Mouse (Mus musculus) layer of hippocampus, postnatal 25 days (tissue): Measurements from ENCODE around the gene Plekhg5. TPM values are rescaled to one million over a fixed set of nuclear protein-coding genes. Genes with fewer than 3 reads are reported as not detected.

Experiments used
- DNase-seq, 2 experiments: peaks; one replicate each; pipeline ENCODE4 v3.0.0; 2022; ENCODE audit warnings: mixed read lengths in 2 of 2, low spot score in 1 of 2; ENCODE audit errors: extremely low spot score in 1 of 2
- total RNA-seq, 2 experiments: library from RNA; stranded (reverse); gene quantifications; 2 replicates each; pipeline ENCODE4 v1.2.3; 2021

The Plekhg5 gene
- total RNA-seq, 2 experiments from 2014 or later: 128 to 173 TPM

DNA sequence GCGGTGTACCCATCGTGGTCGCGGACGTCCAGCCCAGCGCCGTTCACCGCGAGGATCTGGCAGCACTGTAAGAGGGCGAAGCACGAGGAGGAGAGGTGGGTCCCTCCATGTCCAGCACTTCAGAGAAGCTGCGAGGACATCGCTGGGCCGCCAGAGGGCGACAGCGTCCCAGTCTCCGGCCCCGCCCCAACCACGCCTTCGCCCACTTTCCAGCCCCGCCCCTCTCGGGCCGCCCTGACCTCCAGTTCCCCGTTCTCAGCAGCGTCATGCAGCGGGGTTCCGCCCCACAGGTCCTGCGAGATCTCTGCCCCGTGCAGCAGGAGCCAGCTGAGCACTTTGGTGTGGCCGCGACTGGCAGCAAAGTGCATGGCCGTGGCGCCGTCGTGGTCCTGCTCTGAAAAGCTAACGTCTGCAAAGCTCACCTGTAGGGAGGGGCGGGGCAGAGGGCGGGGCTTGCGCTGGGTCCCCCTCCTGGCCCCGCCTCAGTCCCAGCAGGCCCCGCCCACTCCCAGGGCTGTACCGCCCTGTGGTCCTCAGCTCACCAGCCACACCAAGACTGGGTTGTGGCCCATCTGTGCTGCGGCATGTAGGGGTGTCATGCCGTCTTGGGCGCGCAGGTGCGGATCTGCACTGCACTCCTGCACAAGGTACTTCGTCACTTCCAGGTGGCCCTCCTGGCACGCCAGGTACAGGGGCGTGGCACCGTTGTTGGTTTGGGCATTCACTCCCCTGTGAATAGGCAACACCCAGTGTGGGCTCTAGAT is 66.4 kb downstream of the Plekhg5 start:
- peak; percentile 65 to 71 for DNase-seq

DNA sequence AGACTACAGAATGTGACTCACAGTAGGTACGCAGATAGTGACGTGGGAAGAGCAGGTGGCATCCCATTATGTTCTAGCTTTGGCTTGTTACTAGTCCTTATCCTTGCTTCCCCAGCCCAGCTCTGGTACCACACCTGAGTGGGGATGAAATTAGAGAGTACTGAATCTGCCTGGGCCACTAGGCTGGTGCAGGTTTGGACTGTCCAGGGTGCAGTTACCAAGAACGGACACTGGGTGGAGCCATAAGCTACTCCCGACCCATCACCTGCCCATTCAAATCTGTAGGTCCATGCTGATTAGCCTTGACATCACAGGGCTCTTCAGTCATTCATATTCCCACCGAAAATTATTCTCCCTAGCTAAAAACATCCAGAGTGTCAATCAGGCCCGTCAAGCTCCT is 68.1 kb downstream of the Plekhg5 start:
- DNase-seq: no peak

DNA sequence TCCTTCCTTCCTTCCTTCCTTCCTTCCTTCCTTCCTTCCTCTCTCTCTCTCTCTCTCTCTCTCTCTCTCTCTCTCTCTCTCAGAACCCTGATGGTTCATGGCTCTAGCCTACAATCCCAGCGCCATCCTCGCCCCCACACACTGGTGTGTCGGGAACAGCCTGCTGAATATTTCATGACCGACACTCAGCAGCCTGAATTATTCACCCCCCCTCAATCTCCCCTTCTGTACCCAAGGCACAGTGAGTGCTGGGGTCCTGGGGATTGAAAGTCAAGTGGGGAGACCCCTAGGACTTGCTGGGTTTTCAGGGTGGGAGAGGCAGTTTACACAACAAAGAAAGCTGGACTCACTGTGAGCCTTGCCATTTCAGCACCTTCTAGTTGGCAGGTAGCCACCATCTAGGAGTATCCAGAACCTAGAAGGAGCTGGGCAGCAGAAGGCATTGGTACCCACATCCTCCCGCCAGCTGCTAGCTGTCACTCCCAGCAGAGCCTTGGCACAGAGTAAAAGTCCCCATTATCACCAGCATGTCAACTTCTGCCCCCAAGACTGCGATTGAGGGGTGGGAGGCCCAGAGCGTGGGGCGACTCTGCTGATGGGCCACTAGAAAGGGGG is 69.3 kb downstream of the Plekhg5 start:
- DNase-seq: no peak

DNA sequence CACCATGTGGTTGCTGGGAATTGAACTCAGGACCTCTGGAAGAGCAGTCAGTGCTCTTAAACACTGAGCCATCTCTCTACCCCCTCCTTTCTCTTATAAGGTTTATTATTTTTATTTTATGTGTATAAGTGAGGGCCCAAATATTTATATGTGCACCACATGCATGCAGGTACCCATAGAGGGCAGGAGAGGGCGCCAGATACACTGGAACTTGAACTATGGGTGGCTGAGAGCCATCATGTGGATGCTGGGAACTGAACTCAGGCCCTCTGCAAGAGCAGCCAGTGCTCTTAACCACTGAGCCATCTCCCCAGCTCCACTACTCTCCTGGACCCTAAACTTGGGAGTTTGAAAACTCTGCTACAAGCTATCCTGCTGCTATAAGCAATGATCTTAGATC is 71.3 kb downstream of the Plekhg5 start:
- DNase-seq: no peak

DNA sequence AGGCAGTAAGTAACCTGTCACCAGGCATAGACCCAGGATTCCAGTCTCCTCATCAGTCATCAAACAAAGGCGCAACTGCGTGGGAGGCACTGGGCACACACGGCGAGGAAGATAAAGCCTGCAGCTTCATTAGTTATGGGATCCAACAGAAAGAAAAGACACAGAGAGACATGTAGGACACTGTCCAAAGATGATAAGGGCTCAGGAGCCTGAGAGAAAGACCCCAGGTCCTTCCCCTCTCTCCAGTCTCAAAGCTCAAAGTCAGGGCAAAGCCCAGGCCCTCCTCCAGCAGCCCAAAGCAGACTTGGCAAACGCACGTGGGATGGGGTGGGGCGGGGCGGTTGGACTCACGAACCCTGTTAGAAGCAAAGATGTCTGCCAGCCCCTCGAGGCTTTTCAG is 73.2 kb downstream of the Plekhg5 start:
- no peak for DNase-seq

DNA sequence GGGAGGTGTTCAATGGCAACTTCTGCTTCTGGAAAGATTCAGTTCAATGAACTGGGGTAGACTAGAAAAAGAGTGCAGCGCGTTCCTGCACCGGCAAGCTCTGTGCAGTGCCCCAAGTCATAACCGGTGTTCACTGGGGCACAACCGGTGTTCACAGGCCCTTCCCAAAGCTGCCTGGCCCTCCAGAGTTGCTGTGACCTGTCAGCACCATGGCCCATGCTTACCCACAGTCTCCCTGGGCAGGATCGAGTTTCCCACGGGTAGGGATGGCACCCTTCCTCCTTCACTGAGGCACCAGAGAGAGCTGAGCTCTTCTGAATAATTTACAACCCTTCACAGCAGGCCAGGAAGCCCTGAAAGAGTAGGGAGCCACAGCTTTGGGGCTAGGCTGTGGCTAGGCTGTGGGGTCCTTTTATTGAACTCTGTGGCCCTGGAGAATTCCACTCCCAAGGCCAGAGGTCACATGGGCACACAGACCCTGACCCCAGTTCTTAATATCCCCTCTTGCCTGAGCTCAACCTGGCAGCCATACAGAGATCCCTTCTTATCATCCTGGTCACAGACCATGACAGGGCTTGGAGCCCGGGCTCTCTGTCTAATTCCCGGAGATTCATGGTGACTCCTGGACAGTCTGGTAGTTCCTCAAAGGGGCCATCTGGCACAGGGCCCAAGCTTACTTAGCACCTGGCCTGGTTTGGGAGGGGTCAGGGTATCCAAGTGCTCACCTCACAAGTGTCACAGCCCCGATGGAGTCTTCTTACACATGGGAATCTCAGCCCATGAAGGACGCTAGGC is 73.9 kb downstream of the Plekhg5 start:
- DNase-seq: no peak

DNA sequence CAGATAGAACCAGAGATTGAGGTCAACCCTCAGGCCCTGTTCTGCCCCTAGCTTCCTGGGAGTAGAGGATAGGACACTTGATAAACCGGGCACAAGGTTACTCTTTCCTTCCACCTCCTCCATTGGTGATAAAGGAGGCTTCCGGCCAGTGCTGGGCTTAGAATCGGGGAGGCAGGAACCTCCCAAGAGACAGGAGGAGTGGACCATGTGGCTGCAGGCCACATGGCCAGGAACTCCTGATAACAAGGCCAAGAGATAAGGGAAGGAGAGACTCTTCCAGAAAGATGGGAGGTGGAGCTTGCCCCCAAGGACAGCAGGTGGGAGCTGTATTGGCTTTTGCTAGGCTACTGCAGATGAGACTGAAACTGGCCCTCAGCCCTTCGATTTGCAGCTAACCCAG is 78.2 kb downstream of the Plekhg5 start:
- DNase-seq: no peak

DNA sequence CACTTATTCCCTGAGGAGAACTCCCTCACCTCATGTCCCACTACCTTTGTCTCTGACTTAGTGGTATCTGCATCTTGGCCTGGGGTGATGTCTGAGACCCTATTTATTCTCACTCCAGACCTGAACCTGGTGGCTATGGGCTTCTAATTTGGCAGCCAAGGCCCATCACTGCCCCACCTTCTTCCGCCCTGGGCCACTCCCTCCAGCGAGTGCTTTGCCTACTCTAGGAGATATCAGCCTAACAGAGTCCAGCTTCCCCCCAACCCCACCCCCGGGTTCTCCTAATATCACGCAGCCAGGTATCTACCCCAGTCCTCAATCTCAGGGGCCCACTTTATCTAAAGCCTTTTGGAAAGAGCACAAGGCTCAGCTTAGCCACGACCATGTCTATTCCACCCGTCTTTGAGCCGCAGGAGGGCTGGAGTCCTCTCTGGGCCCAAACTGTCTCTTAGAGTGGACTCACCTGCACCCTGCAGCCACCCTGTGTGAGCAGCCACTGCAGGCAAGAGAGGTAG is 79.2 kb downstream of the Plekhg5 start:
- DNase-seq: no peak

DNA sequence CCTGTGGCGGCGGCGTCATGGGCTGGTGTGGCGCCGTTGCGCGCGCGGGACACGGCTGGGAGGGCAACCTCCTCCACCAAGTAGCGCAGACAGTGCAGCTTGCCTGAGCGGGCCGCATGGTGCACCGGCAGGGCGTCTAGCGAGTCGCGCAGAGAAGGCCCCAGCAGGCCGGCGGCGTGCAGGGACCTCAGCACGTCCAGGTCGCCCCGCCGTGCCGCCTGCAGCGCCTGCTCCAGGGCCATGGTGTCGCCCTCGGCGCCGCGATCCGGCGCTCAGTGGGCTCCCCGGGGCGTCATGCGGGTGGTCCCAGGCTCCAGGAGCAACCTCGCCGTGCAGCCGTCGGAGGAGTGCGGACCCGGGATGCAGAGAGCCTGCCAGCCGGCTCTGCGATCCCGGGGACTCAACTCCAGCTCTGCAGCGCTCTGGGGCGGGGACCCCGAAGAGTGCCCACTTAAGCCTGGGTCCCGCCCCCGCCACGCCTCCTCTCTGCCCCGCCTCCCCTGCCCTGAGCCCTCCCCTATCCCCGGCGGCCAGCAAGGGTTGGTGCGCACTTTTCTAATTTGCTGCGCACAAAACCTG is 79.8 kb downstream of the Plekhg5 start, which contains the start of gene Espn:
Gene Espn (minus strand): TSS at position 406 of the 579 bp plus-strand sequence.
- no peak for DNase-seq

DNA sequence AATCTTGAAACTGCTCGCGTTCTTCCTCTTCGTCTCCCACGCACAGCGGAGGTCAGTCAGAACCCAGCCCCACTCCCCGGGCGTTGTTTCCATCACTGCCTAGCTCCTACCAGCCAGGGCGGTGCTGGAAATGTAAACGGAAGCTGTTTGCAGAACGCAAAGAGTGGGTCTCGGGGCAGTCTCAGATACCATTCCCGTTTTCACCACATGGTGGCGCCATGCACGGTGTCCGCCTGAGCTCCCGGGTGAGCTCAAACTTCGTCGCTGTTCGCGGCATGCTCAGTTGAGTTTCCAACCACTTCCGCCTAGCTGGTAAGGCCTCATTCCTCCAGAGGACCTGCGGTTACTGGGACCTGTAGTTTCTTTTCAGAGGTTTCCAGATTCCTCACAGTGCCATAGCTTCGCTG is 81.5 kb downstream of the Plekhg5 start:
- DNase-seq: peak; percentile 71 to 92

DNA sequence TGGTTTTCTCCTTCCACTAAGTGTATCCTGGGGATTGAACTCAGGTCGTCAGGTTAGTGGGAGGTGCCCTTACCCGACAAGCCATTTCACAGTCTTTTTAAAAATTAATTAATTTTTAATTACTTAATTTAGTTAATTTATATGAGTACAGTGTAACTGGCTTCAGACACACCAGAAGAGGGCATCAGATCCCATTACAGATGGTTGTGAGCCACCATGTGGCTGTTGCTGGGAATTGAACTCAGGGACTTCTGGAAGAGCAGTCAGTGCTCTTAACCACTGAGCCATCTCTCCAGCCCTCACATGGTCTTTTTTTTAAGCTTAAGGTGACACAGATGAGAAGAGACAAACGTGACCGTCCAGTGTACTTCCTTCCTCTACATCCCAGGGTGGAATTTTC is 82.7 kb downstream of the Plekhg5 start:
- DNase-seq: no peak

DNA sequence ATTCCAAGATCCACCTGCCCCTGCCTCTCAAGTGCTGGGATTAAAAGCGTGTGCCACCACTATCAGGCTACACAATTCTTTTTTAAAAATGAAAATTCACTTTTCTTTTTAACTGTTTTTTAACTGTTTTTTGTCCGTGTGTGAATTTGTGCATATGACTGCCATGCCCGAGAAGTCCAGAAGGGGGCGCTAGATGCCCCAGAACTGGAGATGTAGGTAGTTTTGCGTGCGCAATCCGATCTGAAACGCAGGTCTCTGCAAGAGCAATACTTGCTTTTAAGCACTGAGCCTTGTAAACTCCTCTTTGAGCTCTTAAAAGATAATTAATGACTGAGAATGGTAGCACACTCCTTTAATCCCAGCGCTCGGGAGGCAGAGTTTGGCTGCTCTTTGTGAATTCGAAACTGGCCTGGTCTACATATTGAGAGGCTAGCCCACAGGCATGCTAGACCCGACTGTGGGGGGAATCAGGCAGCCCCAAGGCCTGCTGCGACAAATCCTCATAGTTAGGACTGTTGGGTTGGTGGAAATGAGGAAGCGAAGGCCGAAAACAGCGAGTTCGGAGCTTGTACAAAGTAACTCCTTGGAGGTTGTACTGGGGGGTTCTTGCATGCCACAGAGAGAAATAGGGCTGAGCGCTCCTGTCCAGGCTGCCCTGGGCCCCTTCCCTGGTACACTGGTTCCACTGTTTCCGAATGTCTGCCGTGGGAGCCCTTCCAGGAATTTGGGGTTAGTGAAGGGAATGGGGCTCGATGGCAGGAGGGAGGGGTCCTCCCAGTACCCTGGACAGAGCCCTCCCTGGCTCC is 85.7 kb downstream of the Plekhg5 start:
- peak in 1 of 2 experiments; percentile 67 for DNase-seq

DNA sequence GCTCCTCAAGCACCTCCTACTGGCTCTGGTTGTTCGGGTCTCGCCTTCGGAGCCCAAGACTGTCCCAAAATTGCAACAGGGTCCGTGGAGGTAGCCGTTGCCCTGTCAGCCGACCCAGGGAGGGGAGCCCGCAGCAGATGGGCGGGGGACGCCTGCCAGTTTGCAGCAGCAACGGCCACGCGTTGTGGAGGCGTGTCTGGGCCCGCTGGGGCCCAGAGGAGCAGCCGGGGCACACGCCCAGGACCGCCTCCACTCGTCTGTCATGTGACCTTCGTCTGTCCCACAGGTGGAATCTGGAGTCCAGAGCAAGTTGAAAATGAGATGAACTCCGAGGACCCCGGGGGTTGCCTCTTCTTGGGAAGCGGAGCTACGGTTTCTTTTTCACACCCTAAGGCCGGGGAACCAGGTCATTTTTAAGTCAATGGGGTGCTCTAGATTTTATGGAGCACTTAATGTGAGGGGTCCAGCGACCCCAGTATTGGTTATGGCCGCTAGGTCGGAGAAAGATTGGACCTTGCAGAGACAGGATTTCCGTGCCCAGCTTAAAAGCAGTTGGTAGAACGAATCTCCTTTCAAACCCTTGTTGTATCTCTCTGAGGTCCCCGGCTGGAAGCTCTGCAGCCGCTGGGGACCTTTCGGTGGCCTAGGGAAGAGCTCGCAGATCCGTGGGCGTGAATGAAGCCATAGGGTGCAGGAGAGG is 86.4 kb downstream of the Plekhg5 start, which contains the start of gene Hes2:
Gene Hes2 (plus strand): TSS at position 283 of the 700 bp plus-strand sequence.
- no peak for DNase-seq

DNA sequence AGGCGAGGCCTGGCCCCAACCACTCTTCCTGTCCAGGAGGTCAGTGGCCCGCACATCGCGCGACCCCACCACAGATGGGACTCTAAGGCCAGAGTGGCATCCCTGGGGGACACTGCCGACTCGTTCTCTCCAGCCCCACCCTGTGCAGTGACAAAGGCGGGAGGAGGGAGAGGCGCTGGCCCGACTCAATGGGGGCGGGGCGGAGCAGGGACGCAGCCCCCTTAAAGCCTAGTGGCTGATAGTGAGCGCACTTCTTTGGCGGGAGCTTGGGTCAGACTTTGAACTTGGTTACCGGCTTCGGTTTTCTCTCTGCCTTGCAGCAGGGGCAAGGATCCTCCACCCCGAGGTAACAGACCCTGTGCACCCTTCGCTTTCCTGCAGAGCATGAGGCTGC is 87.0 kb downstream of the Plekhg5 start:
- no peak for DNase-seq

DNA sequence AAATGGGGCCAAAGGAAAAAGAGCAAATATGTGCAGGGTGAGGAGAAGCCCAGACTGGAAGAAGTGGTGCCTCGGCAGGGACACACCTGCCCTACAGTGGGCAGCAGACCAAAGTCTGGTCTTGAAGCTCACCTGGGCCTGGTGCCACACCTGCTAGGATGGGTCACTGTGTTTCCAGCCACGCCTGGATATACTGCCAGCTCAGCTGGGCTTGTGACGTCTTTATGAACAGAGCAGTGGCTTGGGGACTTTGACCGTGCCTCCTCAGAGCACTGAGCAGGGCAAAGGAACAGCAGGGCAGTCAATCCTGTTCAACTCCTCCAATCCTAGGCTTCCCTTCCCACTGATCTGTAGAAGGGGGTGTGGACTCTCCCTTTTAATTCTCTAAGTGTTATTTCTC is 88.5 kb downstream of the Plekhg5 start:
- DNase-seq: no peak

DNA sequence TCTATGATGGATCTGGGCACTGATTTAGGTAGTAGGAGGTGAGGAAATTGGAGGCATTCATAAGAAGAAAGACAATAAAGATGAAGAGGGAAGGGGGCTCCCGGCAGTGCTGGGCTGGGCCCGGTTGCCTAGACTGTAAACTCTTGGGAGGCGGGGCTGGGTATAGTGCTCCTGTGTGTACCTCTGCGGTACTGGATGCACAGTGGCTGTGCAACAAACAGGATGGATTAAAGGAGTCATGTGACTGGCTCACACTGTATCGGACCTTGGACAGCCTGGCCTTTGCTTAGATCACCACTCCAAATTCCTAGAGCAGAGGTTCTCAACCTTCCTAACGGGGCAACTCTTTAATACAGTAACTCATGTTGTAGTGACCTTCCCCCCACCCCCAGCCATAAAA is 89.3 kb downstream of the Plekhg5 start:
- no peak for DNase-seq

DNA sequence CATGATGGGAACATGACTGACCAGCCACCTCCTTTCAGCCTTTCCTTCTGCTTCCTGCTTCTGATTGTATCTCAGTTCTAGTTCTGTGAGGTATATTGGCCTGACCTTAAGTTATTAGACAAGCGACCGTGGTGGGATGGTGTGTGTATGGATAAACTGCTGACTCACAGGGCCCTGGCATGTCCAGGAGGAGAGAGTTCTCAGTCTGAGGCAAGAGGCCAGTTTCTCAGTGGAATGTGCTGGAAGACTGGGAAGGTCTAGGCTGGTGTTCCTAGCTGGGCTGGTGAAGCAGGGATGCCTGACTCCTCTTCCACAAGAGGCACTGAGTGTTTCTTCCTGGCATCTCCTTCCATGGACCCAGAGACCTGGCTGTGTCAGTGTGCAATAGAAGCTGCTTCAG is 90.5 kb downstream of the Plekhg5 start:
- DNase-seq: no peak
